Mouse (Mus musculus) stomach, postnatal 0 days (tissue): ENCODE data around the gene Mrpl54. TPM values are rescaled to one million over a fixed set of nuclear protein-coding genes. Genes with fewer than 3 reads are reported as not detected.
A peak's percentile ranks its signal among the peaks of the same experiment; 100 is the strongest.

Source experiments
- ATAC-seq: fragments of 200-750 bp; cut with Nextera tagmentation; 2 replicates; pipeline ENCODE4 v1.8.0; 2017; ENCODE audit not compliant: low FRiP score, low TSS enrichment
- DNase-seq: peaks from one replicate; pipeline ENCODE4 v3.0.0-alpha.2; 2016; ENCODE audit warnings: low spot score
- H3K27ac ChIP-seq: fragments of 300-500 bp; sonication (generic); replicated peaks from 2 replicates; pipeline ENCODE4 v1.5.1; 2014; ENCODE audit warnings: mild to moderate bottlenecking, control low read depth
- H3K27me3 ChIP-seq: fragments of 300-500 bp; sonication (generic); 2 replicates; pipeline ENCODE4 v1.6.1; 2014; ENCODE audit warnings: low read length; ENCODE audit not compliant: control insufficient read depth, insufficient read depth
- H3K36me3 ChIP-seq: fragments of 300-500 bp; sonication (generic); 2 replicates; pipeline ENCODE4 v1.6.1; 2014; ENCODE audit warnings: low read length, mixed read lengths; ENCODE audit not compliant: control insufficient read depth, insufficient read depth
- H3K4me1 ChIP-seq: fragments of 300-500 bp; sonication (generic); replicated peaks from 2 replicates; pipeline ENCODE4 v1.6.1; 2014; ENCODE audit warnings: antibody characterized with exemption; ENCODE audit not compliant: control insufficient read depth, insufficient read depth
- H3K4me2 ChIP-seq: fragments of 300-500 bp; sonication (generic); replicated peaks from 2 replicates; pipeline ENCODE4 v1.6.1; 2014; ENCODE audit warnings: low read depth, mild to moderate bottlenecking, control low read depth, moderate library complexity
- H3K4me3 ChIP-seq: fragments of 300-500 bp; sonication (generic); 2 replicates; pipeline ENCODE4 v1.5.1; 2014; ENCODE audit warnings: low read depth, low read length, control low read depth
- H3K9ac ChIP-seq: fragments of 300-500 bp; sonication (generic); 2 replicates; pipeline ENCODE4 v1.6.1; 2014; ENCODE audit warnings: mild to moderate bottlenecking, low read length, control low read depth, mixed read lengths
- H3K9me3 ChIP-seq: fragments of 300-500 bp; sonication (generic); 2 replicates; pipeline ENCODE4 v1.6.1; 2016; ENCODE audit warnings: low read length; ENCODE audit not compliant: control insufficient read depth
- CTCF ChIP-seq: IDR thresholded peaks from 2 replicates; pipeline ENCODE4 v1.5.1; 2016; ENCODE audit warnings: antibody characterized with exemption, low read depth, mild to moderate bottlenecking, moderate library complexity
- EP300 ChIP-seq: optimal IDR thresholded peaks from 2 replicates; pipeline ENCODE3; 2016; ENCODE audit warnings: antibody characterized with exemption
- WGBS: fragments of 180-500 bp; shearing (Covaris S2); extraction: QIAGEN DNeasy Blood & Tissue Kit; methylation state at CpG from one replicate; pipeline ENCODE4 v1.1.7; 2014; 5-methylcytosine and 5-hydroxymethylcytosine counted together
- polyA plus RNA-seq: library from polyadenylated mRNA; unstranded; fragments of >200 nt; fragmentation: Nextera tagmentation; extraction: Ambion mirVana; gene quantifications from 2 replicates; pipeline ENCODE4 v1.2.1, GENCODE M21; 2015

Gene Mrpl54
- polyA plus RNA-seq, 1 experiment from 2014 or later, result 210 TPM

DNA sequence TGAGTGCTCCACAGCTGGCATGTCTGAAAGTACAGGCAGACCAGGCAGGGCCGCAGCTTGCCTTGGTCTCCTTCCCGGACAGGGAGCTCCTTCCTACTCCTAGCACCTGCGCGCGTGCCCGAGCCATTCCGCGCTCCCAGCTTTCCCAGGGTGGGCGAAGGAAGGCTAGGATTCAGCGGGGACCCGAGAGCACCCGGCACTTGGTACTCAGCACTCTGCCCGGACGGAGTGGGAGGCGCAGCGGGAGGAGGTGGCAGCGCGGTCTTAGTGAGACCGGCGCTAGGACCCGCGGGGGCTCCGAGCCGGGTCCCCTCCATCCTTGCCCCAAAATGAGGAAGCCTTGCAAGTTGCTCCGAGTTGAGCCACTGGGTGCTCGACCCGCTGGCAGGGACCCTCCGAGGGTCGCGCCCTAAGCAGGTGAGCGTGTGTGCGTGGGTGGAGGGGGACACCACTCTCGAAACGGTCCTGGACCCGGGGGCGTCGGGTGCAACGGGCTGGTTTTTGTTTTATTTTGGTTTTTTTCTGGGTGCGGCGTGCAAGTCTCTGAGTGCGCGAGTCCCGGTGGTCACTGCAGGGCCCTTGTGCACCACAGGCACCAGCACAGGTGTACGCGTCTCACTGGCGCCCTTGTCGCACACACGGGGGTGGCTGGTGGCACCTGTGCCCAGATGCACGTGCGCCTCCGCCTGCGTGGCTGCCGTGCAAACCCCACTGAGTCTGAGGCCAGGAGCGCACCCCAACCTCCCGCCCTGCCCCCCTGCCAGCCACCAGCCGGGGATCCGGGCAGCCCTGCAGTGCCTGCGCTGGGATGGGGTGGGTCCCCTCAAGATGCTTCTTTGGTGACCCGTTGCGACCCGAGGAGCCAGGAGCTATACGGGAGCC lies 9.3 kb downstream of the Mrpl54 start:
- no peak for TF ChIP-seq EP300
- no peak for TF ChIP-seq CTCF
- 2% methylated on average over 62 of the region's 62 CpGs for WGBS
- Histone ChIP-seq H3K9me3 (peaks cover 5% of the 10 kb centered on the region; the same call in 1 of the 2 replicates), H3K36me3 (no peaks in the 10 kb centered on the region), H3K27ac (no peak overlapping the region), H3K27me3 (peaks cover 21% of the 10 kb centered on the region; the same call in 1 of the 2 replicates), H3K4me2 (peak overlapping the region; percentile 68), H3K4me1 (0 out of 2 replicates have a peak, but pooled peaks cover 6% of the 10 kb centered on the region), H3K9ac (peak overlapping the region; percentile 47; the same call in 1 of the 2 replicates), H3K4me3 (peak overlapping the region; percentile 39)
- peak; percentile 39 for DNase-seq
- ATAC-seq, result no peak

DNA sequence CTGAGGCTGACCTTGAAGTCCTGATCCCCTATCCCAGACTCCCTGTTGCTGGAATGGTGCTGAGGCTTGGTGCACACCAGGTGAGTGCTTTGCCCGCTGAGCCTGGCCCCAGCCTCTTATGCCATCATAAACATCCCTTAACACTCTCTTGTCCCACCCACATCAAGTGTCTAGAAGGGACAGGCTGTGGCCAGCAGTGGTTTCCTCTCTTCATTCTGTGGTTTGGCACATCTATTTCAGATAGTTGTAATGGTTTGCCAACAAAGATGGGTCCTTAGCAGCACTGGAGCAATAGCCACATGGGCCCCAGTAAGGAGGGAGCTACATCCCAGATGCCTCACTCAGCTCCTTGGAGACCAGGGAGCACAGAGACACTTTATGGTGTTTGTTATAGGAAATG lies 11.8 kb downstream of the Mrpl54 start:
- Histone ChIP-seq H3K9me3 (no peaks in the 10 kb centered on the region), H3K27ac (no peak overlapping the region), H3K4me2 (no peak overlapping the region), H3K27me3 (peaks cover 18% of the 10 kb centered on the region; the same call in 1 of the 2 replicates), H3K9ac (no peak overlapping the region), H3K36me3 (no peaks in the 10 kb centered on the region; the same call in 1 of the 2 replicates), H3K4me3 (no peak overlapping the region), H3K4me1 (0 out of 2 replicates have a peak, but pooled peaks cover 6% of the 10 kb centered on the region)
- 44% methylated on average over 1 of the region's 1 CpGs for WGBS
- TF ChIP-seq CTCF (no peak), EP300 (no peak)
- DNase-seq, result no peak
- no peak for ATAC-seq

DNA sequence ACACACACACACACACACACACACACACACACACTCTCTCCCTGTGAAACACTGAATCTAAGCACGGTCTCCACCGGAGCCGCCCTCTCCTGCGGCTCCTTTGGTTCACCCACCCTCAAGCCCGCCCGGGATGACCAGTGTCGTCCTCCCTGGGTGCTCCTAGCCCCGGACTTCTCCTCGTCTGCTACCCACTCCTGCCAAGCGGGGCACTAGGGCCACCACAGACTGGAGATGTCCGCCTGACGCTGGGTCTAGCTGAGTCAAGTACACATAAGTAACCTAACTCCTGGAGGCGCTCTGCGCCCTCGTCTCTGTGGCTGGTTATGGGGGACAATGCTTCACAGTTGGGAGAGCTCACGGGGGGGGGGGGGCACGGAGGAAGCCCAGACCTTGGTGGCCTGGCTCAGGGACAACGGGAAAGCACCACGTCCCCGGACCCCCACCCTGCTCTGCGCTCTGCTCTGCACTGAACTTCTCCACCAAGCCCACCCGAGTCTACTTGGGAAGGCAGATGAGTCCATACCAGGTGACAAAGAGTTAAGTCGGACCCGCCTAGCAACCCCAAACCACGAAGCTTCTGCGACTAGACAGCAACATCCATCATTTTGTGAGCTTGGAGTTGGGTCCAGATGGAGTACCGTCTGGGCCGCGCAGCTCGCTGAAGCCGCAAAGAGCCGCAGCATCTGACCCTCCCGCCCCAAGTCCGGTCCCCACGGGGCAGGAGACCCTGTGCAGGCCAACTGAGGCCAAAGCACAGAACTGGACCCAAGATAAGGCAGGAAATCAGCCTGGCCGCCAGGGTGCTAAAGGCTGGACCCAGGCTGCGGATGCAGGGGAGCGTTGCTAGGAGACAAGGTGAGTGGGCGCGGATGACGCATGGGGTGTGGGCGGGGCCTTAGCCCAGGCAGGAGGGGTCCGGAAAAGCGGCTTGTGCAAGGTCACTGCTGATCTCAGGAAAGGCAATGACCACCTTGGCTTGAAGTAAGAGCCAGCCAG lies 14.0 kb downstream of the Mrpl54 start, which contains the start of gene Matk:
Gene Matk, plus strand, starts transcription at position 512 of the 996 bp plus-strand sequence.
- DNase-seq, result peak; percentile 54
- H3K9ac ChIP-seq, result no peak within 1 kb of the TSS
- WGBS, result 11% methylated on average over 43 of the region's 44 CpGs
- H3K27me3 ChIP-seq, result peaks cover 10% of the 10 kb centered on the region; the same call in 1 of the 2 replicates
- H3K36me3 ChIP-seq, result no peaks in the 10 kb centered on the region; the same call in 1 of the 2 replicates
- 0 out of 2 replicates have a peak, but pooled peaks cover 6% of the 10 kb centered on the region for H3K4me1 ChIP-seq
- H3K27ac ChIP-seq, result no peak within 1 kb of the TSS
- H3K4me2 ChIP-seq, result no peak within 1 kb of the TSS
- no peaks in the 10 kb centered on the region for H3K9me3 ChIP-seq
- ATAC-seq, result no peak; the same call in 1 of the 2 replicates
- no peak within 1 kb of the TSS for H3K4me3 ChIP-seq
- TF ChIP-seq CTCF (peak; percentile 28), EP300 (no peak)

DNA sequence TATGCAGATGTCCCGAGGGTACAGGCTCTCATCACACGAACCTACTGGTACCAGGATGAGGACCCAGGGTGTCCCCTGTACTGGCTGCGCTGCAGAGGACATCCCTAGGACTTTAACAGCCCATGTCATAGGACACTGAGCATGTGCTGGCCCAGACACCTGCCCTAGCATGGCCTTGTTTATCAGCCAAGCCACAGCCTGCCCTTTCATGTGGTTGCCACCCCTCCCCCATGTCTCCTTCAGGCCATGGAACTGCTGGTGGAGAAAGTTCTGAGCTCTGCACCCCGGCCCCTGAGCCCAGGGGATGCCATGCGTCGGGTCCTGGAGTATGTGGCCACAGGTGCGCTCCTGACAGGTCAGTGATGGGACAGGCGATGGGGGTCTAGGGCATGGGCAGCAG lies 17.3 kb downstream of the Mrpl54 start:
- ATAC-seq, result no peak
- 85% methylated on average over 8 of the region's 8 CpGs for WGBS
- Histone ChIP-seq H3K4me1 (0 out of 2 replicates have a peak, but pooled peaks cover 3% of the 10 kb centered on the region), H3K27me3 (peaks cover 4% of the 10 kb centered on the region; the same call in 1 of the 2 replicates), H3K4me3 (no peak overlapping the region), H3K9me3 (no peaks in the 10 kb centered on the region), H3K9ac (no peak overlapping the region), H3K4me2 (no peak overlapping the region), H3K27ac (no peak overlapping the region), H3K36me3 (no peaks in the 10 kb centered on the region; the same call in 1 of the 2 replicates)
- no peak for TF ChIP-seq CTCF
- no peak for TF ChIP-seq EP300
- DNase-seq, result no peak

DNA sequence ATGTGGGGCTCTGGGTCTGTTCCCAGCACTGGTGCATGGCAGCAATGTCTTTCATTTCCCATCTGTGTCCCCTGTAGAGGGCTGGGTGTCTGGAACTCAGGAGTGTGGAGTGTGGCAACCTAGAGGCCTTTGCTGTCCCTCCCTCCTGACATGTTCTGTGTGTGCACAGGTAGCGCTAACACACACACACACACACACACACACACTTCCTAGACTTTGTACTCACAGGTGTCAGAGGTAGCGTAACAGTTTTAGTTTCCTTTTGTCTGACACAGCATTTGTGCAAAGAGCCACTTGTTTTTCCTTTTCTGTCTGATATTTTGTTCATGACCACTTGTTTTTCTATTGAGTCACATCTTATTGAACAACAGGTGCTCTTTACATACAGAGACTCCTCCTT lies 18.9 kb downstream of the Mrpl54 start:
- Histone ChIP-seq H3K27me3 (no peaks in the 10 kb centered on the region; the same call in 1 of the 2 replicates), H3K4me1 (0 out of 2 replicates have a peak, but pooled peaks cover under 1% of the 10 kb centered on the region), H3K4me2 (no peak overlapping the region), H3K36me3 (no peaks in the 10 kb centered on the region; the same call in 1 of the 2 replicates), H3K4me3 (no peak overlapping the region), H3K9ac (no peak overlapping the region), H3K27ac (no peak overlapping the region), H3K9me3 (no peaks in the 10 kb centered on the region)
- TF ChIP-seq EP300 (no peak), CTCF (no peak)
- ATAC-seq, result 0 out of 2 replicates have a peak, but pooled peaks have one; percentile 36
- peak; percentile 56 for DNase-seq
- 71% methylated on average over 2 of the region's 2 CpGs for WGBS
